Comparison of ENCODE assay signal across 9 mouse cellular contexts in the genomic region with DNA sequence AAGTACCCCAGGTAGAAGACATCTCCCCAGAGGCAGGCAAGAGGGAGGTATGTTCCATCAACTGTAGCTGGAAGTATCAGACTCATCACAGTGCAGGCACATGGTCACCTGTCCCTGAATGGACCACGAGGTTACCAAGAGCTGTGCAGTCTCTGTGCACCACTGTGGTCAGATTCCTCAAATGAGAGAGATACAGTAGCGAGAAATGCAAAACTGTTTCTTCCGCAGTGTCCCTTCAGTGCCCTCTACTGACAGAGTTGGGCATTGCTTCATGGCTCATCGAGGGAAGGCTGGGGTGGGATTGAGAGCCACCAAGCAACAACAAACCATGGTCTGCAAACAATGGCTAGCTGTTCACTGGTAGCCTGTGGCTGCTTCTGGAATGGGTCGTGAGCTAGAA.
DNase-seq lines count a peak whose midpoint lies in the region; ATAC-seq and TF ChIP-seq lines count a peak whose summit lies in the region.
"Had no signal": no experiment of that assay in that cellular context is flagged by ENCODE, and none has a peak within 500 bp of the region (broad histone marks: within the 10 kb centered on the region; RNA-seq: fewer than 3 reads in every experiment).

No protein-coding gene starts in this region.

- no peak for TF ChIP-seq POLR2A in cerebellum, adult 2 months (IDR thresholded peaks at IDR 0.05; ENCODE audit: borderline replicate concordance, insufficient read depth, low read length)

- TF ChIP-seq EP300 in liver, postnatal 0 days (IDR thresholded peaks at IDR 0.05; ENCODE audit: low read depth) = no peak

- no peak overlapping the region for H3K9ac ChIP-seq in forebrain, postnatal 0 days
- H3K9ac ChIP-seq in liver, postnatal 0 days (replicated peaks) = no peak overlapping the region
- H3K9ac ChIP-seq: heart, embryonic 15.5 days had no signal

- no peaks in the 10 kb centered on the region for H3K9me3 ChIP-seq in forebrain, postnatal 0 days (ENCODE audit: low read length)
- H3K9me3 ChIP-seq in liver, postnatal 0 days (ENCODE audit: low read length) = no peaks in the 10 kb centered on the region
- H3K9me3 ChIP-seq: heart, embryonic 15.5 days had no signal

- H3K4me1 ChIP-seq in cerebellum, adult 2 months (ENCODE audit: control insufficient read depth, insufficient read depth, low read length) = peaks cover 6% of the 10 kb centered on the region; the same call in 1 of the 2 replicates
- H3K4me1 ChIP-seq in forebrain, postnatal 0 days (ENCODE audit: insufficient read depth) = 0 out of 2 replicates have a peak, but pooled peaks cover 19% of the 10 kb centered on the region
- H3K4me1 ChIP-seq in liver, postnatal 0 days (ENCODE audit: insufficient read depth) = no peaks in the 10 kb centered on the region
- H3K4me1 ChIP-seq: heart, embryonic 15.5 days had no signal

- H3K36me3 ChIP-seq in forebrain, postnatal 0 days (ENCODE audit: insufficient read depth) = no peaks in the 10 kb centered on the region
- no peaks in the 10 kb centered on the region for H3K36me3 ChIP-seq in liver, postnatal 0 days (replicated peaks; ENCODE audit: insufficient read depth, low read length)
- H3K36me3 ChIP-seq: heart, embryonic 15.5 days had no signal

- H3K27me3 ChIP-seq in cerebellum, adult 2 months (ENCODE audit: control insufficient read depth, insufficient read depth, low read length) = no peaks in the 10 kb centered on the region
- no peaks in the 10 kb centered on the region for H3K27me3 ChIP-seq in forebrain, postnatal 0 days (ENCODE audit: insufficient read depth, low read length)
- no peaks in the 10 kb centered on the region for H3K27me3 ChIP-seq in liver, postnatal 0 days (ENCODE audit: insufficient read depth, low read length)
- H3K27me3 ChIP-seq: heart, embryonic 15.5 days had no signal

- H3K4me2 ChIP-seq in forebrain, postnatal 0 days (ENCODE audit: low read depth) = no peak overlapping the region
- no peak overlapping the region for H3K4me2 ChIP-seq in liver, postnatal 0 days (ENCODE audit: low read depth, low read length)
- H3K4me2 ChIP-seq: heart, embryonic 15.5 days had no signal

- DNase-seq in A20 (ENCODE audit: low read depth, low spot score) = peak; percentile 72
- peak; percentile 51 for DNase-seq in ES-CJ7 (ENCODE audit: low read depth, low spot score)
- peak; percentile 64 to 81 for DNase-seq in cerebellum, adult 2 months
- peak; percentile 91 for DNase-seq in forebrain, postnatal 0 days
- peak; percentile 75 for DNase-seq in kidney, postnatal 14 days
- peak; percentile 36 for DNase-seq in liver, postnatal 0 days
- DNase-seq in right cerebral cortex, adult 2 months (ENCODE audit: low spot score in 2 of 2) = peak; percentile 84 to 87

- no peak overlapping the region for H3K4me3 ChIP-seq in cerebellum, adult 2 months (replicated peaks; ENCODE audit: insufficient read depth, low read depth, low read length)
- H3K4me3 ChIP-seq in forebrain, postnatal 0 days (ENCODE audit: low read depth, low read length) = no peak overlapping the region
- no peak overlapping the region for H3K4me3 ChIP-seq in liver, postnatal 0 days (ENCODE audit: low read depth, low read length)
- H3K4me3 ChIP-seq: heart, embryonic 15.5 days had no signal

- TF ChIP-seq CTCF in cerebellum, adult 2 months (IDR thresholded peaks at IDR 0.05; ENCODE audit: borderline replicate concordance, insufficient read depth, low read depth, low read length) = peak; percentile 96
- TF ChIP-seq CTCF in forebrain, postnatal 0 days (IDR thresholded peaks at IDR 0.05; ENCODE audit: low read depth) = peak; percentile 99
- TF ChIP-seq CTCF in liver, postnatal 0 days (IDR thresholded peaks at IDR 0.05; ENCODE audit: low read depth) = peak; percentile 83

- WGBS in cerebellum, adult 2 months = 5% methylated on average over 5 of the region's 5 CpGs
- 5% methylated on average over 5 of the region's 5 CpGs for WGBS in forebrain, postnatal 0 days
- WGBS in liver, postnatal 0 days (ENCODE audit: insufficient replicate concordance) = 1% methylated on average over 5 of the region's 5 CpGs

- peak; percentile 61 for ATAC-seq in forebrain, postnatal 0 days
- ATAC-seq in liver, postnatal 0 days = no peak
- no peak for ATAC-seq in inflammation-experienced regulatory T-cells, adult 6 months

- no peak overlapping the region for H3K27ac ChIP-seq in cerebellum, adult 2 months (ENCODE audit: insufficient read depth, low read length)
- H3K27ac ChIP-seq in forebrain, postnatal 0 days (ENCODE audit: low read depth, low read length) = no peak overlapping the region
- H3K27ac ChIP-seq in liver, postnatal 0 days (ENCODE audit: low read depth) = no peak overlapping the region
- H3K27ac ChIP-seq: heart, embryonic 15.5 days had no signal

Comparison
In these comparisons a context has a peak if more than half of its experiments do, and no peak if none do; other contexts are left out.
1. DNase-seq: peak in every context shown above with its lines; median percentile 91 in forebrain, postnatal 0 days; 86 in right cerebral cortex, adult 2 months; 75 in kidney, postnatal 14 days; 72 in cerebellum, adult 2 months; 72 in A20; 51 in ES-CJ7; 36 in liver, postnatal 0 days.